Mouse (Mus musculus) neural tube, embryonic 11.5 days (tissue): Measurements from ENCODE around the gene Lpo. TPM values are rescaled to one million over a fixed set of nuclear protein-coding genes. Genes with fewer than 3 reads are reported as not detected.
"Not testable (repeated sequence)": the region's sequence is repeated elsewhere in the genome, so short reads cannot be mapped to it uniquely, and the experiment has no call there.

Experiments
- ATAC-seq: fragments of 200-750 bp; cut with Nextera tagmentation; 2 replicates; pipeline ENCODE4 v1.8.0; 2017; ENCODE audit warnings: moderate number of reproducible peaks, mild to moderate bottlenecking, moderate TSS enrichment, moderate library complexity; ENCODE audit not compliant: insufficient read depth, low FRiP score, low TSS enrichment
- DNase-seq: peaks from one replicate; pipeline ENCODE4 v3.0.0-alpha.2; 2015; ENCODE audit warnings: low spot score
- H3K27ac ChIP-seq: fragments of 300-500 bp; sonication (generic); 2 replicates; pipeline ENCODE4 v1.5.1; 2014; ENCODE audit warnings: low read depth, mild to moderate bottlenecking, low read length
- H3K27me3 ChIP-seq: fragments of 300-500 bp; sonication (generic); 2 replicates; pipeline ENCODE4 v1.6.1; 2014; ENCODE audit warnings: mild to moderate bottlenecking, low read length, mixed read lengths; ENCODE audit not compliant: control insufficient read depth, insufficient read depth
- H3K36me3 ChIP-seq: fragments of 300-500 bp; sonication (generic); 2 replicates; pipeline ENCODE4 v1.6.1; 2014; ENCODE audit warnings: mild to moderate bottlenecking, low read length, moderate library complexity, mixed read lengths; ENCODE audit not compliant: control insufficient read depth, insufficient read depth
- H3K4me1 ChIP-seq: fragments of 300-500 bp; sonication (generic); 2 replicates; pipeline ENCODE4 v1.6.1; 2014; ENCODE audit warnings: low read length, mixed read lengths; ENCODE audit not compliant: control insufficient read depth, insufficient read depth
- H3K4me2 ChIP-seq: fragments of 300-500 bp; sonication (generic); 2 replicates; pipeline ENCODE4 v1.6.1; 2014; ENCODE audit warnings: low read depth, mild to moderate bottlenecking, moderate library complexity
- H3K4me3 ChIP-seq: fragments of 300-500 bp; sonication (generic); 2 replicates; pipeline ENCODE4 v1.5.1; 2014; ENCODE audit warnings: low read depth, low read length
- H3K9ac ChIP-seq: fragments of 300-500 bp; sonication (generic); 2 replicates; pipeline ENCODE4 v1.6.1; 2014; ENCODE audit warnings: mild to moderate bottlenecking, low read length
- H3K9me3 ChIP-seq: fragments of 300-500 bp; sonication (generic); 2 replicates; pipeline ENCODE4 v1.6.1; 2016; ENCODE audit warnings: low read length; ENCODE audit not compliant: control insufficient read depth
- WGBS: fragments of 180-500 bp; shearing (Covaris S2); extraction: QIAGEN DNeasy Blood & Tissue Kit; methylation state at CpG from one replicate; pipeline ENCODE4 v1.1.7; 2014; 5-methylcytosine and 5-hydroxymethylcytosine counted together
- polyA plus RNA-seq: library from polyadenylated mRNA; unstranded; fragments of >200 nt; fragmentation: Nextera tagmentation; extraction: Ambion mirVana; gene quantifications from 2 replicates; pipeline ENCODE4 v1.2.1, GENCODE M21; 2014

The Lpo gene
- 0.20 and 0.58 TPM in 2 replicates for polyA plus RNA-seq

DNA sequence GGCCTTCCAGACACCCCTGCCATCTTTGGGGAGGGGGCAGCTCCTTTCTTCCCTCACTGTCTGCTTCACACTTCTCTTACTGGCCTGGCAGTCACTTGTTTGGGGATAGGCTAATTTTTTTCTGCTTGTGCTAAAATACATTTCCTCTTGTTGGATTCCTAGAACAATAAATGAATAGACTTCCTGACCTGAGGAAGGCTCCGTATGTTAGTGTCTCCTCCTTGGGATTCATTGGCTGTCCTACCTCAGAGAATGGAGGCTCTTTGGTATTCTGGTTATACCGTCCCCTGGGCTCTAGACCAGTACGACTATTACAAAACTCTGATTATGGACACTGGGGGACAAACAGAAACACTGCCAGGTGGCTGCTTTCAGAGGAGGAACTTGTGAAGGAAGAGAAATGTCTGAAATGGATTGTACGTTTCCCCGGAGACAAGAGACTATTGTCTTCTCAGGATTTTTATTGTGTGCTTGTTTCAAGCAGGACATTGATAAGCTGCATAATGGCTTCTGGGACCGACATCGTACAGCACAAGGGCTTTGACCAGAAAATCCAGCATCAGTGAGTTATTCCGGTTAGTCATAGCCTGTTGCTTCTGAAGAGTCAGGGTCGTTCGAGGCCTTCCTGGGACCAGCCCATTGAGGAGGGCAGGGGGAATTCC, at the start of gene Lpo:
Gene Lpo, minus strand, starts transcription at position 51 of the 662 bp plus-strand sequence.
- Histone ChIP-seq H3K4me3 (no peak within 1 kb of the TSS), H3K4me2 (no peak within 1 kb of the TSS), H3K9me3 (no peaks in the 10 kb centered on the region), H3K9ac (no peak within 1 kb of the TSS), H3K27ac (no peak within 1 kb of the TSS), H3K36me3 (no peaks in the 10 kb centered on the region), H3K4me1 (peaks cover 4% of the 10 kb centered on the region; the same call in 1 of the 2 replicates), H3K27me3 (no peaks in the 10 kb centered on the region)
- DNase-seq (peak; percentile 15), ATAC-seq (no peak)
- WGBS: 39% methylated on average over 10 of the region's 10 CpGs

DNA sequence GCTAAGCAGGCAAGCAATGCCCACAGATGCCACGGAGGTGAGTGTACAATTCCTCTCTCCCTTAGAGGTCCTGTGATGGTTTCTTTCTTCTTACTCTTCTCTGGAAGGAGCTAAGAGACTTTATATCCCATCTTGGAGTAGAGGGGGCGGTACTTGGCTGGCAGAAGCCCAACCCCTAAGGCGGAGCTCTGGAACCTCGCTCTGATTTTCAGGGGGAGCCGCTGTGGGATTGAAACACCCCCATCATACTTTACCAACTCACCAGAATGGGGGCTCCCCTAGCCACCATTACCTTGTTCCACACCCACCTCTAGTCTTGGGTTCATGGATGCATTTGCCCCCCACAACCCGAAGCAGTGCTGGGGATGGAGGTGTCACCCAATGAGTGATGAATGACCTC, 47.3 kb upstream of the Lpo start, which contains the start of gene Epx:
Gene Epx, minus strand, starts transcription at position 101 of the 400 bp plus-strand sequence.
- Histone ChIP-seq H3K4me1 (no peaks in the 10 kb centered on the region), H3K4me2 (no peak within 1 kb of the TSS), H3K4me3 (no peak within 1 kb of the TSS), H3K9me3 (no peaks in the 10 kb centered on the region), H3K27me3 (no peaks in the 10 kb centered on the region), H3K36me3 (no peaks in the 10 kb centered on the region), H3K9ac (no peak within 1 kb of the TSS), H3K27ac (no peak within 1 kb of the TSS)
- WGBS: 87% methylated on average over 6 of the region's 6 CpGs
- DNase-seq (no peak), ATAC-seq (no peak)

DNA sequence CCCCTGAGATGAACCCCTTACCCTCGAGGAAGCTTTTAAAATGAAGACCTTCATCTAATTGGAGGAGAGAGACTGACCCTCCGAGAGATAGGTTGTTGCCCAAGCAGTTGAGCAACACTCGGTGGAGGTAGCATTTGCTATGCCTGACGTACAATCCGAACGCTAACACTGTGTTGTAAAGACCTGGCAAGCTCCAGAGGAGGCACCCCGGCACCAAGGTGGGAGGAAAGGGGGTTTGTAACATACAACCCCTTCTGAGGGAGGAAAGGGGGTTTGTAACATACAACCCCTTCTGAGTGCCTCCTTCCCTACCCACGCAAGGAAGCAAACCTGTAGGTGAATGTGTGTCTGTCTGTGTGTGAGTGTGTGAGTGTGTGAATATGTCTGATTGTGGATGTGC, 43.7 kb upstream of the Lpo start:
- Histone ChIP-seq H3K36me3 (no peaks in the 10 kb centered on the region), H3K9ac (no peak overlapping the region), H3K9me3 (no peaks in the 10 kb centered on the region), H3K4me1 (no peaks in the 10 kb centered on the region), H3K4me3 (no peak overlapping the region), H3K4me2 (no peak overlapping the region), H3K27ac (no peak overlapping the region), H3K27me3 (no peaks in the 10 kb centered on the region)
- ATAC-seq: no peak
- WGBS: 53% methylated on average over 8 of the region's 8 CpGs
- no peak for DNase-seq

DNA sequence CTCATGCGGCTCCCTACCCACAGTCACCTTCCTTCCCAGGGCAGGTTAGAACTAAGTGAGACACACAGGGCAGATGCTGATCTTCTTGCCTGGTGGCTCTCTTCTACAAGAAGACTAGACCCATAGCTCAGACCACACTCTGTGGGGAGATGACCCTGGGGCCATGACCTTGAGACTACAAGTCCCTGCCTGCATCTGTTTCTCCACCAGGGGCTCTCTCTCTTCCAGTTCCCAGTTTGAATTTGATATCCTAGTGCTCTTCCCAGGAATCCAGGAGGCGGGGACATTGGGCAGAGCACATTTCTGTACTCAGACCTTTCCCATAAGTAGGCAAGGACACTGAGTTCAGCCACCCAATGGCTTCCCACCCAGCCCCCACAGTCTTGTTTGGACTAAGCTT, 42.0 kb upstream of the Lpo start:
- no peak overlapping the region for H3K27ac ChIP-seq
- no peaks in the 10 kb centered on the region for H3K9me3 ChIP-seq
- no peaks in the 10 kb centered on the region for H3K36me3 ChIP-seq
- WGBS: 81% methylated on average over 2 of the region's 2 CpGs
- no peak for DNase-seq
- no peak for ATAC-seq
- no peak overlapping the region for H3K4me2 ChIP-seq
- H3K9ac ChIP-seq: no peak overlapping the region
- no peaks in the 10 kb centered on the region for H3K27me3 ChIP-seq
- no peak overlapping the region for H3K4me3 ChIP-seq
- no peaks in the 10 kb centered on the region for H3K4me1 ChIP-seq

DNA sequence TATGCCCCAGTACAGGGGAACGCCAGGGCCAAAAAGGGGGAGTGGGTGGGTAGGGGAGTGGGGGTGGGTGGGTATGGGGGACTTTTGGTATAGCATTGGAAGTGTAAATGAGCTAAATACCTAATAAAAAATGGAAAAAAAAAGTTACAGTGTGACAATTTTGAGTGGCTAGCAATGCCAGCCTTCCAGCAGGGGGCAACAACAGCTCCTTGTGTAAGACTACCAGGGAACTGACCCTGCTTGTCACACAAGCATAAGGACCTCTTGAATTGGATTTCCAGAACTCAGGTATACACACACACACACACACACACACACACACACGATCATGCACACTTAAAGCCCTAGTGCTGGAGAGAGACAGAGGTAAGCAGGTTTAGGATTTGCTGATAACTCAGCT, 38.8 kb upstream of the Lpo start:
- H3K9me3 ChIP-seq, H3K27ac ChIP-seq, H3K27me3 ChIP-seq, H3K9ac ChIP-seq, H3K4me1 ChIP-seq, ATAC-seq, H3K36me3 ChIP-seq, DNase-seq, H3K4me3 ChIP-seq, H3K4me2 ChIP-seq: not testable (repeated sequence)
- 100% methylated on average over 1 of the region's 2 CpGs for WGBS

DNA sequence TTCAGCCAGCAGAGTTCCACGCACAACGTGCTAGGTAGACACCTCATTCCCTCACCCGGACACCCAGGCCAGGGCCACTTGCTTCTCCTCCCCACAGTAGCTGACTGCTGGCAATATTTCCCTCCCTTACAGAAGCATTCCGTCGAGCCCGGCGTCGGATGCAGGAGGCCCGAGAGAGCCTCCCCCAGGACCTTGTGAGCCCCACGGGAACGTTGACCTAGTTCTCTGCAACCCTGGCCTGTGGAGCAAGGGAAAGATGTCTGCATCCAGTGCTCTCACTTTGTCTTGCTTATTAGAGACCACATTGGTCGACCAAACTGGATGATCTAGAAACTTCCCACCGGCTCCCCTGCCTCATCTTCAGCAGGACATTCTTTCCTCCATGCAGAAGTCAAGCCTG, 34.7 kb upstream of the Lpo start:
- Histone ChIP-seq H3K9me3 (no peaks in the 10 kb centered on the region), H3K36me3 (no peaks in the 10 kb centered on the region), H3K4me2 (no peak overlapping the region), H3K9ac (no peak overlapping the region), H3K4me3 (no peak overlapping the region), H3K4me1 (no peaks in the 10 kb centered on the region), H3K27me3 (no peaks in the 10 kb centered on the region), H3K27ac (no peak overlapping the region)
- 94% methylated on average over 13 of the region's 13 CpGs for WGBS
- DNase-seq (no peak), ATAC-seq (no peak)

DNA sequence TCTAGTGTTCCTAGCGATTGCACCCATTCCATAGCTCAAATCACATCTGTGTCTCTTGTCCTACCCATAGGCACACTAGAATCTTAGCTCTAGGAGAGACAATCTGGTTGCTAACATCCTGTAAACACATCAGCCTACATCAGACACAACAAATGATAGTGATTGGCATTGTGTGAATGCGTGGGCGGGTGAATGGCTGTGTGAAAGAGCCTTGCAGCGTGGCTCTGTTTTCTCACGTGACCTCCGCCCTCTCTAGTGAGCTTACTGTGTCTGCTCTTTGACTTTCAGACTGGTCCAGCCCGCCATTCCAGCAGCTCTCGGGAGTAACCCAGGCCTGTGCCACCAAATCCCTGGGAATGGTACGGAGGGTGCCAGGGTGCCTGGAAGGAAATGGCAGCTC, 32.3 kb upstream of the Lpo start:
- H3K27me3 ChIP-seq: no peaks in the 10 kb centered on the region
- 77% methylated on average over 9 of the region's 9 CpGs for WGBS
- H3K4me3 ChIP-seq: no peak overlapping the region
- no peak for DNase-seq
- H3K9ac ChIP-seq: no peak overlapping the region
- no peak overlapping the region for H3K4me2 ChIP-seq
- H3K36me3 ChIP-seq: no peaks in the 10 kb centered on the region
- no peak for ATAC-seq
- no peak overlapping the region for H3K27ac ChIP-seq
- H3K9me3 ChIP-seq: no peaks in the 10 kb centered on the region
- H3K4me1 ChIP-seq: no peaks in the 10 kb centered on the region

DNA sequence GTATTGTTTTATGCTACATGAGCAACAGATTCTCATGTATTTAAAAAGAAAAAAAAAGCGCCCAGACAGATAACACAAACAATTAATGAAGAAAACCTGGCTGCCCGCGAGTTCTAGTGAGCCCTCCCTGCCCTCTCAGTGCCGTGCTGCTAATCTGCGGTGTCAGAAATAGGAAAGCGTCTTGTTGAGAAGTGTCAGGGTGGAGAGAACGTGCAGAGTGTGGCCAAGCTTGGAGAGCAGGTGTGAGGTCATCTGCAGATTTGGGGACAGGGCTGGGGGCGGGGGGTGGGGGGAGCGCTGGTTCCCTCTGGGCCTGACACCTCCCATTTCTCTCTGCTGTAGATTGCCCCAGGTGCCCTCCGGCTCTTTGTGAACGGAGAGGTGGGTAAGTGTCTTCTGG, 31.2 kb upstream of the Lpo start:
- H3K4me2 ChIP-seq: no peak overlapping the region
- WGBS: 92% methylated on average over 11 of the region's 11 CpGs
- H3K4me1 ChIP-seq: no peaks in the 10 kb centered on the region
- H3K9me3 ChIP-seq: no peaks in the 10 kb centered on the region
- no peaks in the 10 kb centered on the region for H3K36me3 ChIP-seq
- no peaks in the 10 kb centered on the region for H3K27me3 ChIP-seq
- H3K4me3 ChIP-seq: no peak overlapping the region
- no peak overlapping the region for H3K9ac ChIP-seq
- DNase-seq (no peak), ATAC-seq (no peak)
- no peak overlapping the region for H3K27ac ChIP-seq

DNA sequence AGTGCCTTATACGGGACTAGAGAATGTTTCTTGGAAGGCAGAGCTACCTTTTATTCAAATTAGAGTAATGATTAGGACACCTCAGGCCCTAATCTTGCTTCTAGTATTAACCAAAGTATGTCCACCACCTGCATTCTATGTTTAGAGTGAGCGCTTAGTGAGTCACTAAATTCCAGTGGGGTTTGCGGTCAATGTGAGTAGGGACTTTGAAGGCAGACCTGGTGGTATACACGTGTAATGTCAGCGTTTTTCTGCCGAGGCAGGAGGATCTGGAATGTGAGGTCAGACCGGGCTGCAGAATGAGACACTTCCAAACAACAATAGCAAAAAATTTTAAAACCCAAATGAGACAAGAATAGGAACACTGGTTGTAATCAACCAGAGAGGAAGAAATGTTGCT, 26.5 kb upstream of the Lpo start:
- no peak overlapping the region for H3K27ac ChIP-seq
- H3K27me3 ChIP-seq: no peaks in the 10 kb centered on the region
- no peaks in the 10 kb centered on the region for H3K9me3 ChIP-seq
- no peak for ATAC-seq
- no peak overlapping the region for H3K4me2 ChIP-seq
- WGBS: 92% methylated on average over 7 of the region's 7 CpGs
- no peak overlapping the region for H3K9ac ChIP-seq
- H3K36me3 ChIP-seq: no peaks in the 10 kb centered on the region
- H3K4me3 ChIP-seq: no peak overlapping the region
- DNase-seq: no peak
- peaks cover 4% of the 10 kb centered on the region for H3K4me1 ChIP-seq
